Comparison of ENCODE assay signal across 9 mouse cellular contexts in genomic region chr12:27150871-27151853, GRCm38 (mm10).
DNase-seq lines count a peak whose midpoint lies in the region; ATAC-seq and TF ChIP-seq lines count a peak whose summit lies in the region.
"Had no signal": no experiment of that assay in that cellular context is flagged by ENCODE, and none has a peak within 500 bp of the region (broad histone marks: within the 10 kb centered on the region; RNA-seq: fewer than 3 reads in every experiment).

No protein-coding gene starts in this region.

- H3K4me1 ChIP-seq in neural tube, embryonic 15.5 days = peaks cover 30% of the 10 kb centered on the region
- H3K4me1 ChIP-seq in forebrain, embryonic 12.5 days = peaks cover 58% of the 10 kb centered on the region
- H3K4me1 ChIP-seq in limb, embryonic 11.5 days (ENCODE audit: control insufficient read depth, insufficient read depth, low read length) = peaks cover 16% of the 10 kb centered on the region
- H3K4me1 ChIP-seq in liver, embryonic 11.5 days (replicated peaks; ENCODE audit: control insufficient read depth, insufficient read depth, low read length) = no peaks in the 10 kb centered on the region
- H3K4me1 ChIP-seq in stomach, postnatal 0 days (replicated peaks; ENCODE audit: control insufficient read depth, insufficient read depth) = no peaks in the 10 kb centered on the region

- H3K27me3 ChIP-seq in neural tube, embryonic 15.5 days (replicated peaks) = no peaks in the 10 kb centered on the region
- H3K27me3 ChIP-seq in forebrain, embryonic 12.5 days = 0 out of 2 replicates have a peak, but pooled peaks cover 3% of the 10 kb centered on the region
- H3K27me3 ChIP-seq in limb, embryonic 11.5 days (ENCODE audit: control insufficient read depth, insufficient read depth, low read length) = no peaks in the 10 kb centered on the region
- H3K27me3 ChIP-seq in liver, embryonic 11.5 days (replicated peaks; ENCODE audit: control insufficient read depth, insufficient read depth, low read length) = no peaks in the 10 kb centered on the region
- H3K27me3 ChIP-seq in stomach, postnatal 0 days (ENCODE audit: control insufficient read depth, insufficient read depth, low read length) = no peaks in the 10 kb centered on the region

- no peak overlapping the region for H3K27ac ChIP-seq in neural tube, embryonic 15.5 days (replicated peaks)
- H3K27ac ChIP-seq in forebrain, embryonic 12.5 days = peak overlapping the region; percentile 92
- peak overlapping the region; percentile 79 for H3K27ac ChIP-seq in limb, embryonic 11.5 days (replicated peaks; ENCODE audit: low read depth, low read length)
- H3K27ac ChIP-seq in liver, embryonic 11.5 days (ENCODE audit: low read depth, low read length) = no peak overlapping the region
- no peak overlapping the region for H3K27ac ChIP-seq in stomach, postnatal 0 days (replicated peaks)

- H3K9ac ChIP-seq in neural tube, embryonic 15.5 days (replicated peaks) = no peak overlapping the region
- H3K9ac ChIP-seq in forebrain, embryonic 12.5 days = no peak overlapping the region
- H3K9ac ChIP-seq in limb, embryonic 11.5 days (ENCODE audit: low read length) = no peak overlapping the region
- H3K9ac ChIP-seq in liver, embryonic 11.5 days (ENCODE audit: low read depth, low read length) = no peak overlapping the region
- H3K9ac ChIP-seq in stomach, postnatal 0 days (ENCODE audit: low read length) = no peak overlapping the region

- no peak for ATAC-seq in neural tube, embryonic 15.5 days (ENCODE audit: low FRiP score)
- ATAC-seq in forebrain, embryonic 12.5 days (ENCODE audit: low FRiP score) = peak; percentile 92
- ATAC-seq in limb, embryonic 11.5 days (ENCODE audit: insufficient number of reproducible peaks, low FRiP score, low TSS enrichment, low read depth) = peak; percentile 57; the same call in 1 of the 2 replicates
- ATAC-seq in liver, embryonic 11.5 days (replicated peaks; ENCODE audit: low FRiP score) = no peak
- ATAC-seq in stomach, postnatal 0 days (ENCODE audit: low FRiP score, low TSS enrichment) = no peak
- ATAC-seq: CD4-positive, CD25-positive, alpha-beta regulatory T cell, adult 4 months had no signal

- TF ChIP-seq EP300 in stomach, postnatal 0 days (optimal IDR thresholded peaks at IDR 0.05) = no peak

- 11% methylated on average over 13 of the region's 13 CpGs for WGBS in neural tube, embryonic 15.5 days
- WGBS in forebrain, embryonic 12.5 days = 3% methylated on average over 13 of the region's 13 CpGs
- 26% methylated on average over 13 of the region's 13 CpGs for WGBS in limb, embryonic 11.5 days
- WGBS in liver, embryonic 11.5 days = 40% methylated on average over 13 of the region's 13 CpGs
- 37% methylated on average over 13 of the region's 13 CpGs for WGBS in stomach, postnatal 0 days

- DNase-seq in neural tube, embryonic 10.5 days (ENCODE audit: extremely low spot score, low spot score) = peak; percentile 57
- DNase-seq in limb, embryonic 11.5 days (ENCODE audit: low spot score) = peak; percentile 54
- peak; percentile 81 for DNase-seq in retina, embryonic 14.5 days (ENCODE audit: low spot score)
- no peak for DNase-seq in liver, embryonic 11.5 days (ENCODE audit: low spot score)
- no peak for DNase-seq in cerebellum, adult 8-10 months
- DNase-seq in stomach, postnatal 0 days (ENCODE audit: low spot score) = no peak

- H3K9me3 ChIP-seq in neural tube, embryonic 15.5 days (replicated peaks) = no peaks in the 10 kb centered on the region
- H3K9me3 ChIP-seq in forebrain, embryonic 12.5 days = no peaks in the 10 kb centered on the region
- no peaks in the 10 kb centered on the region for H3K9me3 ChIP-seq in limb, embryonic 11.5 days (ENCODE audit: control insufficient read depth, low read length)
- no peaks in the 10 kb centered on the region for H3K9me3 ChIP-seq in liver, embryonic 11.5 days (ENCODE audit: control insufficient read depth, low read length)
- no peaks in the 10 kb centered on the region for H3K9me3 ChIP-seq in stomach, postnatal 0 days (ENCODE audit: control insufficient read depth, low read length)

- H3K4me2 ChIP-seq in neural tube, embryonic 15.5 days = no peak overlapping the region
- peak overlapping the region; percentile 26 for H3K4me2 ChIP-seq in forebrain, embryonic 12.5 days
- H3K4me2 ChIP-seq in limb, embryonic 11.5 days (ENCODE audit: low read depth, severe bottlenecking) = no peak overlapping the region
- H3K4me2 ChIP-seq in liver, embryonic 11.5 days = no peak overlapping the region
- H3K4me2 ChIP-seq in stomach, postnatal 0 days (replicated peaks; ENCODE audit: low read depth) = no peak overlapping the region

- H3K4me3 ChIP-seq in neural tube, embryonic 15.5 days (replicated peaks) = no peak overlapping the region
- no peak overlapping the region for H3K4me3 ChIP-seq in forebrain, embryonic 12.5 days (replicated peaks)
- H3K4me3 ChIP-seq in limb, embryonic 11.5 days (ENCODE audit: low read depth, low read length) = no peak overlapping the region
- no peak overlapping the region for H3K4me3 ChIP-seq in liver, embryonic 11.5 days (ENCODE audit: low read depth, low read length)
- H3K4me3 ChIP-seq in stomach, postnatal 0 days (ENCODE audit: low read depth, low read length) = no peak overlapping the region

- no peak for TF ChIP-seq CTCF in stomach, postnatal 0 days (IDR thresholded peaks at IDR 0.05; ENCODE audit: low read depth)

- H3K36me3 ChIP-seq in neural tube, embryonic 15.5 days = no peaks in the 10 kb centered on the region
- no peaks in the 10 kb centered on the region for H3K36me3 ChIP-seq in forebrain, embryonic 12.5 days (replicated peaks)
- H3K36me3 ChIP-seq in limb, embryonic 11.5 days (ENCODE audit: control insufficient read depth, insufficient read depth, low read length) = no peaks in the 10 kb centered on the region
- H3K36me3 ChIP-seq in liver, embryonic 11.5 days (ENCODE audit: control insufficient read depth, insufficient read depth, low read length) = no peaks in the 10 kb centered on the region
- no peaks in the 10 kb centered on the region for H3K36me3 ChIP-seq in stomach, postnatal 0 days (ENCODE audit: control insufficient read depth, insufficient read depth, low read length)

Comparison
In these comparisons a context has a peak if more than half of its experiments do, and no peak if none do; other contexts are left out.
1. DNase-seq: peak in neural tube, embryonic 10.5 days (single experiment), limb, embryonic 11.5 days (single experiment) and retina, embryonic 14.5 days (single experiment); none in liver, embryonic 11.5 days (single experiment), cerebellum, adult 8-10 months (single experiment) and stomach, postnatal 0 days (single experiment).
2. ATAC-seq: peak in forebrain, embryonic 12.5 days (single experiment) and limb, embryonic 11.5 days (single experiment); none in neural tube, embryonic 15.5 days (single experiment), liver, embryonic 11.5 days (single experiment) and stomach, postnatal 0 days (single experiment).
3. H3K27ac ChIP-seq: peak in forebrain, embryonic 12.5 days (single experiment) and limb, embryonic 11.5 days (single experiment); none in neural tube, embryonic 15.5 days (single experiment), liver, embryonic 11.5 days (single experiment) and stomach, postnatal 0 days (single experiment).